Mouse (Mus musculus) brain, embryonic 14.5 days (tissue): ENCODE measurements around the gene Gm3854.

Source experiments
- CTCF ChIP-seq: fragments of 200-500 bp; IDR thresholded peaks from 2 replicates; pipeline ENCODE4 v1.5.1; 2012; ENCODE audit warnings: inconsistent platforms, mild to moderate bottlenecking, moderate library complexity, borderline replicate concordance; ENCODE audit not compliant: insufficient read depth, insufficient read length; ENCODE audit errors: extremely low read depth
- POLR2A ChIP-seq: fragments of 200-500 bp; IDR thresholded peaks from 2 replicates; pipeline ENCODE4 v1.6.1; 2012; ENCODE audit warnings: mild to moderate bottlenecking, inconsistent platforms, borderline replicate concordance; ENCODE audit not compliant: poor library complexity, insufficient read depth, insufficient read length, severe bottlenecking; ENCODE audit errors: extremely low read depth

DNA sequence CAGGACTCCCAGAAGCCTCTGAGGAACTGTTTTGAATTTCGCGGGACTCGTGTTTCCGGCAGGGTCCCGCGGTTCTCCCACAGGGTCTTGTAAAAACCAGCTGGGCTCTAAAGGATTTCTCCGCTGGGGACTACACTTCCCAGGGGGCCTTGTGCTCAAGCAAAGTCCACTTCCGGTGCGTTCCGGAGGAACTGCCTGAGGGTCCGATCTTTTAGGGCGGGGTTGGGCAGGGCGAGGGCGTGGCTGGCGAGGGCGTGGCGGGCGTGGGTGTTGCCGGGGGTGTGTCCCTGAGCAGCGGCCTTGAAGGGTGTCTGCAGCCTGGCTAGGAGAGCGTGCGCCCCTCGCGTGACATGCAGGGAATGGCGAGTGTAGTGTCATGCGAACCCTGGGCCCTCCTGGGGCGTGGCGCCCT, 39.5 kb downstream of the Gm3854 start, which contains the start of gene Zfp28:
- TF ChIP-seq POLR2A (peak; percentile 15; the same call in 1 of the 2 replicates), CTCF (peak; percentile 12; the same call in 1 of the 2 replicates)
